Mouse (Mus musculus) bone marrow, adult 2 months (tissue): ENCODE results near the gene Soga3. TPM values are rescaled to one million over a fixed set of nuclear protein-coding genes. Genes with fewer than 3 reads are reported as not detected.

Experiments
- H3K27ac ChIP-seq: fragments of 200-500 bp; 2 replicates; pipeline ENCODE4 v1.5.1; 2012; ENCODE audit warnings: low read depth, mild to moderate bottlenecking, control low read depth, inconsistent platforms, low read length; ENCODE audit not compliant: control insufficient read depth, poor library complexity, insufficient read depth
- H3K4me1 ChIP-seq: fragments of 200-500 bp; 2 replicates; pipeline ENCODE4 v1.6.1; 2011; ENCODE audit warnings: low read length; ENCODE audit not compliant: control insufficient read depth, insufficient read depth
- H3K4me3 ChIP-seq: fragments of 200-500 bp; replicated peaks from 2 replicates; pipeline ENCODE3; 2011; ENCODE audit warnings: mild to moderate bottlenecking, low read depth, low read length, control low read depth; ENCODE audit not compliant: control insufficient read depth
- CTCF ChIP-seq: fragments of 200-500 bp; IDR thresholded peaks from 2 replicates; pipeline ENCODE4 v1.5.1; 2011; ENCODE audit warnings: low read length, control low read depth; ENCODE audit not compliant: control insufficient read depth, insufficient read depth
- POLR2A ChIP-seq: fragments of 200-500 bp; IDR thresholded peaks from 2 replicates; pipeline ENCODE4 v1.6.1; 2011; ENCODE audit warnings: low read depth, mild to moderate bottlenecking, control low read depth, low read length, borderline replicate concordance; ENCODE audit not compliant: control insufficient read depth
- WGBS: fragments of 180-500 bp; shearing (Covaris S2); methylation state at CpG from one replicate; pipeline ENCODE4 v1.1.7; 2018; 5-methylcytosine and 5-hydroxymethylcytosine counted together
- polyA plus RNA-seq: library from polyadenylated mRNA; stranded (reverse); fragments of >200 nt; gene quantifications from 2 replicates; pipeline ENCODE4 v1.2.4, GENCODE M21; 2011; ENCODE audit warnings: low replicate concordance; ENCODE audit not compliant: missing spikeins, insufficient read depth, insufficient read length

Gene Soga3
- polyA plus RNA-seq, 1 experiment, result not detected

- Histone ChIP-seq H3K4me3 (no peak overlapping the region), H3K4me1 (no peaks in the 10 kb centered on the region), H3K27ac (no peak overlapping the region)
- no peak for TF ChIP-seq CTCF
- no peak for TF ChIP-seq POLR2A
- WGBS, result 82% methylated on average over 3 of the region's 3 CpGs
These were observed 11.7 kb downstream of the Soga3 start for GRCm38 (mm10) chr10:29155304-29155703.

DNA sequence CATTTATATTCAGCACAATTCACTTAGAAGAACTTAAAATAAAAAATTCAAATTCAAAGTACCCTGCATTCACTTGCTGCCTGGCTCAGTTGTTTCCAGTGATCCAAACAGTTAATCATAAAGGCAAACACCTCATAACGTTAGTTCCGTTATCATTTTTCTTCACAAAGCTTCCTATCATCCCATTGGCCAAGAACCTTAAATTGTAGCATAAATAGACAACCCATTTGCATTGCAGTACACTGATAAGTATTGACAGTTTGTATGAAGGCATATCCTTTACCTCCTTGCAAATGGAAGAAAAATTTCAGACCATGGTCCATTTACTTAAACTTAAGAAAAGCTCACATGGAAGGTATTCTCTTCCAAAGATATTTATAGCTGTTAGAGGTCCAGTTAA, 18.0 kb downstream of the Soga3 start:
- H3K4me1 ChIP-seq, result no peaks in the 10 kb centered on the region
- 72% methylated on average over 2 of the region's 2 CpGs for WGBS
- H3K4me3 ChIP-seq, result no peak overlapping the region
- no peak for TF ChIP-seq POLR2A
- no peak for TF ChIP-seq CTCF
- no peak overlapping the region for H3K27ac ChIP-seq

DNA sequence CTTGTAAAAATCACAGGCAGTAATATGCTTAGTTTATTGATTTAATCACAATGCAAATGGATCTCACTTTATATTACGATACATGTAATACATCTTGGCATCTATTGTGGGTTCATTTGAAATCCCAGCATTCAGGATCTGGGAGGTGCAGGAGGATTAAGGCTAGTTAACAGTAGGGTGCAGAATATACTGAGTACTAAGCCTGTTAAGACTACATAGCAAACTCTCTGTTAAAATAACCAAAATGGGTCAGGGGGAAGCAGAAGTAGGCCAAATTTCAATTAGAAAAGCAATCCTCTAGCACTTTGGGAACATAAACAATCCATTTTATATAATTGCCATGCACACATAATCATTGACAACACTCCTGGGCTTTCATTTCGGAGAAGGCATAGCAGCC, 30.1 kb downstream of the Soga3 start:
- Histone ChIP-seq H3K4me1 (no peaks in the 10 kb centered on the region), H3K27ac (no peak overlapping the region), H3K4me3 (no peak overlapping the region)
- WGBS, result 68% methylated on average over 2 of the region's 2 CpGs
- TF ChIP-seq CTCF (no peak), POLR2A (no peak)

DNA sequence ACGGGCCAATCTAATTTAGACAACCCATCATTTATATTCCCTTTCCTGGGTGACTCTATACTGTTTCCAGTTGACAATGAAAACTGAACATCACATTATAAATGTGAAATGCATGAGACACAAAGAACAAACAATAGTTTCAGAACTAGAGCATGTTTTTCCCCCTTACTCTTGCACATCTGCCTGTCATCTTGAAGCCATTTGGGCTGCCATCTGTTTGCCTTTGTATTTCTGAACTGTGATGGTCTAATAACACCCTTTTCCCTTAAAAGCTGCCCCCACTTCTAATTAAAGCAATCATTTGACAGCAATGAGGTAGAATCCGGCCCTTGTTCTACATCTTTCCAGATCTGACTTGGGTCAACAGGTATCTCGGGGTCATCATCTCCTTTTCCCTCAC, 32.0 kb downstream of the Soga3 start:
- Histone ChIP-seq H3K27ac (no peak overlapping the region), H3K4me1 (no peaks in the 10 kb centered on the region), H3K4me3 (no peak overlapping the region)
- TF ChIP-seq CTCF (no peak), POLR2A (no peak)
- 72% methylated on average over 3 of the region's 3 CpGs for WGBS

GRCm38 (mm10) chr10:29176881-29177280, 33.2 kb downstream of the Soga3 start:
- H3K27ac ChIP-seq, result no peak overlapping the region
- WGBS, result 80% methylated on average over 4 of the region's 4 CpGs
- no peaks in the 10 kb centered on the region for H3K4me1 ChIP-seq
- TF ChIP-seq CTCF, result no peak
- no peak for TF ChIP-seq POLR2A
- no peak overlapping the region for H3K4me3 ChIP-seq

GRCm38 (mm10) chr10:29178003-29178402, 34.4 kb downstream of the Soga3 start:
- TF ChIP-seq CTCF (no peak), POLR2A (no peak)
- Histone ChIP-seq H3K4me3 (no peak overlapping the region), H3K4me1 (no peaks in the 10 kb centered on the region), H3K27ac (no peak overlapping the region)
- WGBS, result 26% methylated on average over 2 of the region's 2 CpGs

DNA sequence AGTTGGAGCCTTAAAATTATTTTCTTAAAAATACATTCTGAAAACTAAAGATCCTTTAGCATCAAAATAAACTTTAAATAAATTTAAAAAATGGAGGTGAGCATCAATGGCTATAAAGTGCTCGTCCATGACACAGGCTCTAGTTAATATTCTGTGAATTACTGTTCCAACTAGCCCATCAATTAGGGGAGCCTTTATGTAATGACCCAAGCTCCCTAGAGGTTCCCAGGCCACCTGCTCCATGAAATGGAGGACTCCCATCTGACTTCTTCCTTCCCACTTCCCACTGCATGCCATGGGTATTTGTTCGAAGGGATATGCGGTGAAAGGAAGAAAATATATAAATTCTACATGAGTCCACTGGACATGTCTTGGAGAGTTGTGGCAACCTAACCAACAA, 36.6 kb downstream of the Soga3 start:
- WGBS, result 69% methylated on average over 3 of the region's 3 CpGs
- Histone ChIP-seq H3K4me3 (no peak overlapping the region), H3K27ac (no peak overlapping the region), H3K4me1 (no peaks in the 10 kb centered on the region)
- no peak for TF ChIP-seq POLR2A
- no peak for TF ChIP-seq CTCF

DNA sequence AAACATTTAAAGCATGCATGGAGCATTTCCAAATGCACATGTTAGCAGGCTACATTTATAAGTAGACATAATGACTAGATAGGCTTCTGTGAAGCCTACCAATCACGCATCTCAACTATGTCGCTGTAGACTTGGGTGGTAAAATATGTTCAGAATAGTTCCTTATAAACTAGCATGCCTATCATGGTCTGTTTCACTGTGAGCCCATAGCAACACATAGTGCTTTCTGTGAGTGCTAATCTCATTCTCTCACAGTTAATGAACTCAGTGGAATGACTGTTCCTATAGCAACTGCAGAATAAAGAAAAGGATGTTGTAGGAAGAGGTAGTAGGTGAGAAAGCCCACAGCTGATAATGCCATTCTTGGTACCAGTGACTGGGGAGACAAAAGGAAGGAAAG, 37.4 kb downstream of the Soga3 start:
- no peak overlapping the region for H3K27ac ChIP-seq
- WGBS, result 82% methylated on average over 2 of the region's 2 CpGs
- no peaks in the 10 kb centered on the region for H3K4me1 ChIP-seq
- no peak for TF ChIP-seq POLR2A
- TF ChIP-seq CTCF, result no peak
- H3K4me3 ChIP-seq, result no peak overlapping the region

- no peak for TF ChIP-seq CTCF
- TF ChIP-seq POLR2A, result no peak
- Histone ChIP-seq H3K4me3 (no peak overlapping the region), H3K4me1 (no peaks in the 10 kb centered on the region), H3K27ac (no peak overlapping the region)
These were observed 50.1 kb downstream of the Soga3 start for GRCm38 (mm10) chr10:29193769-29194168.
